Mouse (Mus musculus) WW6 (cell line): Measurements from ENCODE around the gene Apbb2.

Experiments
- DNase-seq: peaks from one replicate; pipeline ENCODE4 v3.0.0-alpha.2; 2013; ENCODE audit warnings: low read depth, low spot score

The Apbb2 gene

DNA sequence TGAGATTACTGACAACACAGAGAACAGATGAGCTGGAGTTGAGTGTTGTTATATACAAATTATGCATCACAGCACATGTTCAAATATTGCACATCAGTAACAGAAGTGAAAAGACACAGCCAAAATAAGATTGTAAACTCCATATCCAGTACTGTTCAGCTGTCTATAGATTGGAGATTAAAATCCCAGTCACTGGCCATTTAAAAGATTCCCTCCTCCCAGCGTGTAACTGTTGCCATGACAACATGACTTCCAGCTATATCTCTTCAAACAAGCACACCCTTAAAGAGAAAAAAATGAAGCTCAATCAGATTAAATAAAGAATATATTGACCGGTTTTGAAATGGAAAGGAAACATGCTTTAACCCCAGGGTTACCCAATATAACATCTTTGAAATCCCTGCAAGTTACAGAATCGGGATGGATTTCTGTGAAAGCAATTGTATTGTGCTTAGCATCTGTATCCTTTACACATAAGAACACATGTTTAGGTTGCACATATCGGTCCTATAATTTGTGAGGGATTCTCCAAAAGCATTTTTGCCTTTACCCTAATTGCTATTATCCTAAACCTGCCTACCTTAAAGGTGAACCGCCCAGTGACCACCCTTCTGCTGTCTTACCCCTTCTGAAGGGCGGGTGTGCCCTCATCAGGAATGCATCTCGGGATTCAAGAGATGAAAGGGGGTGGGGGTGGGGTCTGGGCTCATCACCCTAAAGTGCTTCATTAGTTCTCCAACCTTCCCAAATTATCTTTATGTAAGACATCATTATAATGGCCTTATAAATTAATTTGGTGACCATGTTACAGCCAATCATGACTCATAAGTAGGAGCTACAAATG lies 202.7 kb downstream of the Apbb2 start:
- no peak for DNase-seq

GRCm38 (mm10) chr5:66415033-66415697 lies 203.4 kb downstream of the Apbb2 start:
- DNase-seq = no peak

DNA sequence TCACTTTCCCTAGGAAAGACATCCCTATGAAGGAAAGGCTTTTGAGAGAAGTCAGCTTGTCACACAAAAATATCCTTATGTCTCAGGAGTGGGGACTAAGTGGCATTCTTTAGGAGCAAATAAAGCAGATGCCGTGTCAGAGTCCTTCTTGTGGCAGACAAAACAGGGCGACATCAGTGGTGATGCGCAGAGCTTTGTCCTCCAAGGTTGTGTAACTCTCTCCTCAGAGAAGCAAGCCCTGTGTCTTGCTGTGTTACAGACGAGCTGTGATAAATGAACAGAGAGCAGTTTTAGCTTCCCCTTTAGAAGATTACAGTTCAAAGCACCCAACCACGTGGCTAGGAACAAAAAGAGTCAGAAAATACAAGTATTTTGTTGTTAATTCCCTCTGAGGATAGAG lies 205.2 kb downstream of the Apbb2 start:
- no peak for DNase-seq

GRCm38 (mm10) chr5:66412821-66413220 lies 205.8 kb downstream of the Apbb2 start:
- no peak for DNase-seq

GRCm38 (mm10) chr5:66408546-66408945 lies 210.0 kb downstream of the Apbb2 start:
- DNase-seq = no peak

GRCm38 (mm10) chr5:66407948-66408347 lies 210.6 kb downstream of the Apbb2 start:
- DNase-seq = no peak

- DNase-seq = no peak
Observed at GRCm38 (mm10) chr5:66406431-66406830, 212.2 kb downstream of the Apbb2 start.

DNA sequence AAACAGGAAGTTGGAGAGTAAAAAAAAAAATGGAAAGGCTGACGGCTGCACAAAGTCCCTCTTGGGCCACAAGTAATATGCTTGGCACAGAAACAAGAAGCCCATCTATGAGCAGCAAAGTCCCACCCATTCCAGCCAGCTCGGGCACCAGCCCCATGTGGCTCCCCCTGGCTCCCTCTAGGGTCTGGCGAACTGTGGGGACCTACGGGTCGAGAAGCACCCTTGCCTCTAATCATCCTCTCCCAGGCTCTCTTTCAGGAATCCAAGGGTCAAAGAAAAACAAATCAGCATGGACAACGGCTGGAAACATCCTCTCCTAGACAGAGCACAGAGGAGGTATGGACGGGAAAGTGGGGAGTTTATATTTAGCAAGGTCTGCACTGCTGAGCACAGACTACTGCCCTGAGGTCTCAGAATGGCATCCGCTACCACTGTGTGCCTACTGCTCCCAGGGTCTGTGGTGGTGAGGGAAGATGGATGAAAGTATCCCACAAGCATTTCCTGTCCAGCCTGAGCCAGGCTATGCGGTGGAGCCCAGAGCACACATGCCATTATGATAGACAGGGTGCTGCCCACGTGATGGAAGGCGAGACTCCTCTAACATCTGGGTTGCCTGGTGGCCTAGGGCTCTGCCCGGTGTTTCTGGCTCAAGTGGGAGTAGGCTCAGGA lies 212.7 kb downstream of the Apbb2 start:
- DNase-seq = no peak

- DNase-seq = no peak
Observed at GRCm38 (mm10) chr5:66405305-66405704, 213.3 kb downstream of the Apbb2 start.

DNA sequence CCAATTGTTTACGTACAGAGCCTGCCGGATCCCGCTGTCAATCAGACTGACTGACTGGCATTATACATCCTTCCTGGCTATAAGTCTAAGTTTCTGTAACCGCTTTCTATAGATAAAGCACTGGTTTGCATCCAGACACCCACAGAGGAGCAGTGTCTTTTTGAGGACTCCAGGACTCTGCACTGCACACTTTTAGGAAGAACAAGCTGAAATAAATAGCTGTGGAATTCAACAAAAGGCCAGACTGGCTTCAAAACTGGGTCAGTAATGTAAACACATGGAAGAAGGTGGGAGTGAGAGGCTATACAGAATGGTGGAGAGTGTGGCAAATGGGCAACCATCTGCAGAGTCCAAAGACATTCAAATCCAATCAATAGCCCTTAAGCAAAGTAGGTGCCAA lies 218.0 kb downstream of the Apbb2 start:
- no peak for DNase-seq

DNA sequence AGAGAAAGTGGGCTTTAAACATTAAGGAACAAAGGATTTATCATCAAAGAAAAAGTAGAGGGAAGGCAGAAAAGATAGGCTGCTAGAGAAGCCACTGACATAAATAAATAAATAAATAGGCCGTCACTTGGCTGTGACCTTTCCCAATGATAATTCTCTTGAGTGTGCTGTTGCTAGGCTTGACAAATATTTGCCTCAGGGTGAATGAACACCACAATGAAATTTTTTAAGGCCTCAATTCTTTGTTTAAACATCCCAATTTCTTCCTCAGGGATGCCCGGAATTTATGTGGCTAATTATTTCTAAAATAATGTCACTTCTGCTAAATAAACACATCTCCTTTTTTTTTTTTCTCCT lies 219.3 kb downstream of the Apbb2 start:
- DNase-seq = no peak

GRCm38 (mm10) chr5:66398530-66399263 lies 219.9 kb downstream of the Apbb2 start:
- no peak for DNase-seq

- no peak for DNase-seq
Observed at GRCm38 (mm10) chr5:66393767-66394446, 224.7 kb downstream of the Apbb2 start.

DNA sequence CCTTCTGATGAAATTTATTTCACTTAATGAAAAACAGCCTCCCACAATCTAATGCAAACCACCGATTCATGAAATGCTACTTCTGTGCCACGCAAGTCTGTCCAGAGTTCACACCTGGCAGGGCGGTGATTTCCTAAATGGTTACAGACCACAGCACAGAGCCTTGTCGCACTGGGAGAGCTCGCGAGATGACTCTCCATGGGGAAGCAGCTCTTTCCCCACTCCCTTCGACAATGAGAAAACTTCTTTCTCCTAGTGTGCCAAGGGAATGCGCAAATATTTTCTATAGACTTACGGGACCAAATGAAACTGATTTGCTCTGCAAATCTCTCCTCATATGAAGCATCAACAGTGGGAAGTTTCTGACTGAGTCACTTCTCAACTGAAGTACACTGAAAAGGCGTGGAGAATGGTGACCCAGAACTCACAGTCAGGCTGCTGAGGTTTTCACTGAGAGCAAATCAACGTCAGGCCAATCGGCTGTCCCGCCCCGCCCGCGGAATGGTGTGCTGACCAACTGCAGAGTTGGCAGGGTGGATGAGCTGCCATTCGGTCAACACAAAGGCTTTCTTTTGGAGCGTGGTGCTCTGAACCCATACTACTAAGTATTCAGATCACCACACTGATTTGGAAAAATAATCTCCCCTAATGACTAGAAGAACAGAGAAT lies 225.6 kb downstream of the Apbb2 start:
- no peak for DNase-seq

DNA sequence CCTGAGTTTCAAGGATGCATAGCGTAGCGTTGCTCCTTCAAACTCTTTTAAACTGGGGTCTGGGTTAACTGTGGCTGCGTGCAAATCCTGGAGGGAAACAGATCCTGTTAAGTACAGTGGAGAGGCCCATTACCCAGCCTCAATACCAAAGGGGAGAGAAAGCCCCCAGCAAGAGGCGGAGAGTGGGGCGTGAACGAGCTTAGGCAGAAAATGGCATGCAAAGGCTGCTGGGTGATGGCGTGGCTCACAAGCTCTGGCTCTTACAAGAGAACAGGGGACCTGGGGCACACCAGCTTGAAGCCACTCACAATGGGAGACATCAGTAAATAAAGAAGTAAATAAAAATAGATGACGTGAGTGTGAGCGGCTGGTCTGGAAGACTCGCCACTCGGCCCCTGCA lies 226.8 kb downstream of the Apbb2 start:
- no peak for DNase-seq

DNA sequence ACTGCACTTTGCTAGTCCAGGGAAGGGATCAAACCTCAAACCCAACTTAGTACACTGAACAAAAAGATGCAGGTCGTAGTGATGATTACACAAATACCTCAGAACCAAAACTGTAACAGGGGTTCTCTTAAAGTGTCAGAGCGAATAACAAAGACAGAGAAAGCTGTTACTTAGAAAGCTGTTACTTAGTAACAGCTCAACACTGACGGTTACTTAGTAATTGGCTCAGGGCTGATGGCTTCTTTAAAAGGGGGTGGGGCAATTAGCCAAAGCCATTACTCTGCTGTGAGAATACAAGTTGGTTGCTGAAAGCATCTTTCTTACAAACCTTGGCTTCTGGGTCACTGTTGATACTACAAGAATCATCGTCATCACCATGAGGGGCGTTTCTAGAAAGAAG lies 227.3 kb downstream of the Apbb2 start:
- DNase-seq = no peak

- DNase-seq = no peak
Observed at GRCm38 (mm10) chr5:66390567-66390966, 228.0 kb downstream of the Apbb2 start.

DNA sequence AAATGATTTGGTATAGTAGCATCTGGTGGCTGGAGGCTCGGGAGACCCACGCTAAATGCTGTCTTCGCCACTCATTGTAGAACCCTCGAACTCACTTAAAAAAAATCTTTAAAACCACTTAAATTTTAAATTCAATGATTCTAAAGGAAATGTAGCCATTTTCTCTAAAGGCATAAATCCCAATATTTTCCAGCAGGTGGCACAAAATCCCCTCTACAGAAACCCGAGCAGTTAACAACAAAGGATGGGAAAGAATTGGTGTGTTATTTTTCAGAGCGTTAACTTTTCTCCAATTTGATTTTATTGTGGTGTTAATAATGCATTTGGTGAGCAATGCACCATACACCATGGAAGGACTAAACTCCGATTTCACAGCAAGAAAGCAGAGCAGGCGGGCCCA lies 231.1 kb downstream of the Apbb2 start:
- no peak for DNase-seq

DNA sequence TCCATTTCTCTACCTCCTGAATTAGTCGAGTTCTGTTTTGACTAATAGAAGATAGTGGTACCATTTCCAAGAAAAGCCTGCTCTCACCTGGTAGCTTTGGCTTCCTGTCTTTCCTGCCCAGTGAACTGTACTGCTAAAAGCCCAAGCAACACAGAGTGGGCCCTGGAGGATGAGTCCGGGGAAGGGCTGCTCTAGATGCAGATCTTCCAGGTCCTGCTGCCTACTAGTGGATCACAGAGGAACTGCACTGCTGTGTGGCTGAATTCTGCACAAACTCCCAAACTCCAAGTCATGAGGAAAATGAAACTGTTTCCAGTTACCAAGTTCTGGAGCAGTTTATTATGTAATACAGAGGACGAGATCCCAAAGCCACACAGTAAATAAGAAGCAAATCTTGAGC lies 232.9 kb downstream of the Apbb2 start:
- DNase-seq = no peak

DNA sequence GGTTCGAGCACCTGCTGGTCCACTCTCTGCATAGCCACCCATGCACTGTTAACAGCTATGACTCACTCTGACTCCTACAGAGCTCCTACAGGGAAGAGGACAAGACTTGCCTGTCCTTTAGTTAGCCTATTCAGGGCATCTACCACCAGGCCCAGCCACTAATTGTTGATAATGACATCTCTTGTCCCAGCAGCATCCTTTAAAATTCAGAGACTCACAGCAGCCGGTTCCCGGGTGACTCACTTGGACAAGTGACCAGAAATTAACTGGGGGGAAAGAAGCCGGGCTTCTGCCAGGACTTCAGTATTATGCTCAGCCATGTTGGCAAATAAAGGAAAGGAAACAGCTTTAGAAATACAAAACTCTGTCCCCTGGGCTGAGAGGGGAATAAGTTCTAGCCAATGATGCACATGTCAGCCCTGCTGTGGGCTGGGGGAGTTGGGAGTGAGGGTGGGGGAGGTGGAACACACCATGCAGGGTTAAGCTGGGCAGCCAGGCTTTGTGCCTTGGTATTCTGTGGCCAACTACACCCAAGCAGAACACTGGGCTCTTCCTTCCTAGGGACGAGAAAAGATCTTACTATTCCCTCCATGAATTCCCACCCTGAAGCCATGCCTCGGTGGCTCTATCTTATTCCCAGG lies 233.7 kb downstream of the Apbb2 start:
- DNase-seq = no peak
